Mouse (Mus musculus) spleen, adult 2 months (tissue): ENCODE measurements at regions not wholly inside any gene's neighbourhood (a gene's known extent, or its start where the extent isn't known, plus 50 kb on each side); places are given as distances from the start of the nearest gene placed in this dataset.

Source experiments
- CTCF ChIP-seq: fragments of 200-500 bp; IDR thresholded peaks from 2 replicates; pipeline ENCODE4 v1.5.1; 2011; ENCODE audit warnings: mild to moderate bottlenecking, inconsistent platforms; ENCODE audit not compliant: insufficient read depth, insufficient read length, insufficient replicate concordance; ENCODE audit errors: extremely low read depth
- POLR2A ChIP-seq: fragments of 200-500 bp; IDR thresholded peaks from 2 replicates; pipeline ENCODE4 v1.6.1; 2011; ENCODE audit warnings: low read depth, low read length, inconsistent platforms

GRCm38 (mm10) chr7:136341599-136342210 lies 552.7 kb upstream of the Mgmt start:
- TF ChIP-seq CTCF (no peak), POLR2A (no peak)
